Mouse (Mus musculus) cerebellum, adult 2 months (tissue): ENCODE results near the gene Fbl.

ENCODE experiments used
- CTCF ChIP-seq: fragments of 200-500 bp; IDR thresholded peaks from 2 replicates; pipeline ENCODE4 v1.5.1; 2011; ENCODE audit warnings: low read depth, mild to moderate bottlenecking, control low read depth, low read length, moderate library complexity, borderline replicate concordance; ENCODE audit not compliant: insufficient read depth
- POLR2A ChIP-seq: fragments of 200-500 bp; IDR thresholded peaks from 2 replicates; pipeline ENCODE4 v1.6.1; 2011; ENCODE audit warnings: low read length, control low read depth, borderline replicate concordance; ENCODE audit not compliant: insufficient read depth

DNA sequence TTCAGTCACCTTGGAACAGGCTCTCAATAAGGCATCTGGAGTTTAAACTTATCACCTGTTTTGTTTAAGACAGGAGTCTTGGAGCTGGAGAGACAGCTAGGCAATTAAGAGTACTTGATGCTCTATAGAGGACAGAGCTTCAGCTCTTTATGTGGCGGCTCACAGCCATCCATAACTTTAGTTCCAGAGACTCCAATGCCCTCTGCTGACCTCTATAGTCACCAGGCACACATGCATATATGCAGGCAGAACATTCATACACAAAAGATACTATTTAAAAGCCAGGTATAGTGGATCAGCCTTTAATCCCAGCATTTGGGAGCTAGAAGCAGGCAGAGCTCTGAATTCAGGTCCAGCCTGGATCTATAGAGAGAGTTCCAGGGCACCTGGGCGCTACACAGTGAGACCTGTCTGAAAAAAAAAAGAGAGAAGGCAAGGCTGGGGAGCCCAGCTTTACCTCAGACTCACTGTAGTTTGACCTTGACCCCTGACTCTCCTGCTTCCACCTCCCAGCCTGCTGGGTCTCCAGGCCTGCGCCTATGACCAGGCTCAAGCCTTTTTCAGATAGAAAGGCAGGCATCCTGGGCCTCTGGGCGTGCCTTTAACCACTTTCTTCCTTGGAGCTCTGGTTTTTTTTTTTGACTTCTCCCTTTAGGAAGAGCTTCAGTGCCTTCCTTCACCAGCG, 26.0 kb downstream of the Fbl start:
- TF ChIP-seq POLR2A = no peak
- no peak for TF ChIP-seq CTCF
